19 mouse cellular contexts compared by ENCODE assay signal in the genomic region with DNA sequence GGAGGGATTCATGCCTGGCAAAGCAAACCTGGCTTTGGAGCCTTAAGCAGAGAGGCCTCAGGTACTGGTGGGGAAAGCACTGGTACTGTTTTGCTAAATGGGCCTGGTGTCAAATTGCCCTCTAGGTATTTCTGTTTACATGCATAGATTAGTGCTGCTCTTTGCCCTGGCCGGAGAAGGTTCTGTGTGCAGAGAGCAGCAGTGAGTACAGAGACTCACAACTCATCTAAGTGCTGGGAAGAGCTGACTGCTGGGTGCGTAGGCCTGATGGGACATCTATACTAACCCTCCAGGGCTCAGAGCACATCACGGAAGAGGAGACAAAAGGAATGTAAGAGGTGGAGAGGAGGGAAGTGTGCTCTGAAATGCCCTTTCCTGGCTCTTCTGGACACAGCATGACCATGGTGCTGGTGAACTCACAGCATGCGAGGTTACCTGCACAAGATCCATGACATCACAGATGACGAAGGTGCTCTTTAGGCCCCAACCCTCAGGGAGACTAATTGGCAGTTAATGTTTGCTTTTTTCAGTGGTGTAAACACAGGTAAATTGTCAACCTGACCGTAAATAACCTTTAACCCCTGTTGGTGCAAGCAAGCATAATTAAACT. TPM values are rescaled to one million over a fixed set of nuclear protein-coding genes. Genes with fewer than 3 reads are reported as not detected.
DNase-seq lines count a peak whose midpoint lies in the region; ATAC-seq and TF ChIP-seq lines count a peak whose summit lies in the region.
"Had no signal": no experiment of that assay in that cellular context is flagged by ENCODE, and none has a peak within 500 bp of the region (broad histone marks: within the 10 kb centered on the region; RNA-seq: fewer than 3 reads in every experiment).

No protein-coding gene starts in this region.

- no peak for TF ChIP-seq CTCF in liver, embryonic 14.5 days (IDR thresholded peaks at IDR 0.05; ENCODE audit: low read depth)

- 0 out of 2 replicates have a peak, but pooled peaks have one; percentile 33 for ATAC-seq in liver, embryonic 12.5 days
- ATAC-seq in kidney, embryonic 16.5 days (ENCODE audit: low FRiP score, low TSS enrichment), result peak; percentile 69
- peak; percentile 31; the same call in 1 of the 2 replicates for ATAC-seq in liver, embryonic 14.5 days (ENCODE audit: insufficient read depth)
- no peak for ATAC-seq in hindbrain, embryonic 12.5 days (ENCODE audit: low FRiP score)
- ATAC-seq: forebrain, embryonic 15.5 days; intestine, embryonic 15.5 days had no signal

- no peak overlapping the region for H3K27ac ChIP-seq in liver, embryonic 12.5 days
- H3K27ac ChIP-seq in kidney, embryonic 16.5 days (ENCODE audit: low read length), result peak overlapping the region; percentile 43; the same call in 1 of the 2 replicates
- no peak overlapping the region for H3K27ac ChIP-seq in liver, embryonic 14.5 days
- H3K27ac ChIP-seq in hindbrain, embryonic 12.5 days, result no peak overlapping the region
- H3K27ac ChIP-seq: embryonic facial prominence, embryonic 13.5 days; forebrain, embryonic 15.5 days; hindbrain, embryonic 15.5 days; intestine, embryonic 15.5 days; left cerebral cortex, adult 2 months had no signal

- 69% methylated on average over 6 of the region's 6 CpGs for WGBS in liver, embryonic 12.5 days (ENCODE audit: insufficient replicate concordance)
- WGBS in kidney, embryonic 16.5 days, result 61% methylated on average over 6 of the region's 6 CpGs
- 68% methylated on average over 6 of the region's 6 CpGs for WGBS in liver, embryonic 14.5 days (ENCODE audit: insufficient replicate concordance)
- 79% methylated on average over 6 of the region's 6 CpGs for WGBS in hindbrain, embryonic 12.5 days

- no peak overlapping the region for H3K9ac ChIP-seq in liver, embryonic 12.5 days
- no peak overlapping the region for H3K9ac ChIP-seq in kidney, embryonic 16.5 days (replicated peaks; ENCODE audit: low read length)
- no peak overlapping the region for H3K9ac ChIP-seq in liver, embryonic 14.5 days (replicated peaks)
- no peak overlapping the region for H3K9ac ChIP-seq in hindbrain, embryonic 12.5 days
- H3K9ac ChIP-seq: embryonic facial prominence, embryonic 13.5 days; forebrain, embryonic 15.5 days; heart, embryonic 12.5 days; hindbrain, embryonic 15.5 days; intestine, embryonic 15.5 days had no signal

- H3K36me3 ChIP-seq in liver, embryonic 12.5 days, result no peaks in the 10 kb centered on the region
- no peaks in the 10 kb centered on the region for H3K36me3 ChIP-seq in kidney, embryonic 16.5 days (ENCODE audit: insufficient read depth, low read length)
- no peaks in the 10 kb centered on the region for H3K36me3 ChIP-seq in liver, embryonic 14.5 days (replicated peaks; ENCODE audit: control insufficient read depth, insufficient read depth, low read depth)
- H3K36me3 ChIP-seq in hindbrain, embryonic 12.5 days, result no peaks in the 10 kb centered on the region
- H3K36me3 ChIP-seq: embryonic facial prominence, embryonic 13.5 days; forebrain, embryonic 15.5 days; heart, embryonic 12.5 days; hindbrain, embryonic 15.5 days; intestine, embryonic 15.5 days had no signal

- no peaks in the 10 kb centered on the region for H3K9me3 ChIP-seq in liver, embryonic 12.5 days (replicated peaks)
- H3K9me3 ChIP-seq in kidney, embryonic 16.5 days (ENCODE audit: low read length), result no peaks in the 10 kb centered on the region
- H3K9me3 ChIP-seq in liver, embryonic 14.5 days (ENCODE audit: control insufficient read depth, low read length), result no peaks in the 10 kb centered on the region
- H3K9me3 ChIP-seq in hindbrain, embryonic 12.5 days (replicated peaks), result no peaks in the 10 kb centered on the region
- H3K9me3 ChIP-seq: embryonic facial prominence, embryonic 13.5 days; forebrain, embryonic 15.5 days; heart, embryonic 12.5 days; hindbrain, embryonic 15.5 days; intestine, embryonic 15.5 days had no signal

- H3K4me1 ChIP-seq in liver, embryonic 12.5 days, result peaks cover 50% of the 10 kb centered on the region
- H3K4me1 ChIP-seq in kidney, embryonic 16.5 days (ENCODE audit: insufficient read depth, low read length), result peaks cover 14% of the 10 kb centered on the region; the same call in 1 of the 2 replicates
- peaks cover 8 to 12% of the 10 kb centered on the region in 2 experiments for H3K4me1 ChIP-seq in liver, embryonic 14.5 days (replicated peaks; ENCODE audit: control insufficient read depth in 2 of 2, insufficient read depth in 2 of 2, low read length in 1 of 2)
- H3K4me1 ChIP-seq in hindbrain, embryonic 12.5 days, result peaks cover 12% of the 10 kb centered on the region
- H3K4me1 ChIP-seq: forebrain, embryonic 15.5 days had no signal

- no peak for DNase-seq in liver
- no peak for DNase-seq in liver, embryonic 14.5 days (ENCODE audit: low read depth in 3 of 3, low spot score in 3 of 3)
- DNase-seq in cerebellum, adult 11-12 months, result no peak
- no peak for DNase-seq in thymus, postnatal 10 days (ENCODE audit: low spot score in 2 of 2)
- DNase-seq: adrenal gland, postnatal 10 days; cerebellum, postnatal 10 days; heart, postnatal 14 days; left cerebral cortex, postnatal 4 days; lung, adult 18-20 months; right cerebral cortex, postnatal 25 days had no signal

- no peak for TF ChIP-seq EP300 in liver, embryonic 14.5 days (IDR thresholded peaks at IDR 0.05; ENCODE audit: low read depth)

- no peaks in the 10 kb centered on the region for H3K27me3 ChIP-seq in liver, embryonic 12.5 days (replicated peaks)
- H3K27me3 ChIP-seq in kidney, embryonic 16.5 days (ENCODE audit: insufficient read depth, low read length), result no peaks in the 10 kb centered on the region
- no peaks in the 10 kb centered on the region for H3K27me3 ChIP-seq in liver, embryonic 14.5 days (ENCODE audit: control insufficient read depth, insufficient read depth, low read length)
- H3K27me3 ChIP-seq in hindbrain, embryonic 12.5 days, result no peaks in the 10 kb centered on the region
- H3K27me3 ChIP-seq: embryonic facial prominence, embryonic 13.5 days; forebrain, embryonic 15.5 days; heart, embryonic 12.5 days; hindbrain, embryonic 15.5 days; intestine, embryonic 15.5 days had no signal

- no peak overlapping the region for H3K4me3 ChIP-seq in liver, embryonic 12.5 days
- H3K4me3 ChIP-seq in kidney, embryonic 16.5 days (ENCODE audit: low read length), result no peak overlapping the region
- H3K4me3 ChIP-seq in liver, embryonic 14.5 days (ENCODE audit: insufficient read depth in 1 of 2, low read depth in 2 of 2, low read length in 2 of 2), result no peak overlapping the region
- no peak overlapping the region for H3K4me3 ChIP-seq in hindbrain, embryonic 12.5 days
- H3K4me3 ChIP-seq: embryonic facial prominence, embryonic 13.5 days; forebrain, embryonic 15.5 days; heart, embryonic 12.5 days; hindbrain, embryonic 15.5 days; intestine, embryonic 15.5 days; left cerebral cortex, adult 2 months had no signal

- H3K4me2 ChIP-seq in liver, embryonic 12.5 days, result no peak overlapping the region
- H3K4me2 ChIP-seq in kidney, embryonic 16.5 days (replicated peaks; ENCODE audit: low read depth, low read length), result no peak overlapping the region
- H3K4me2 ChIP-seq in liver, embryonic 14.5 days (ENCODE audit: low read depth), result no peak overlapping the region
- no peak overlapping the region for H3K4me2 ChIP-seq in hindbrain, embryonic 12.5 days (replicated peaks)
- H3K4me2 ChIP-seq: embryonic facial prominence, embryonic 13.5 days; forebrain, embryonic 15.5 days; heart, embryonic 12.5 days; hindbrain, embryonic 15.5 days; intestine, embryonic 15.5 days had no signal

RNA-seq across cellular contexts. Expression of gene Otud4, which starts 23.6 kb away (rescaled TPM):
- polyA plus RNA-seq in liver, embryonic 12.5 days (2016; fragmentation: Nextera tagmentation; extraction: Ambion mirVana), result 17.2 and 17.7 TPM in 2 replicates
- polyA plus RNA-seq in kidney, embryonic 16.5 days (2015; fragmentation: Nextera tagmentation; extraction: Ambion mirVana), result 14.1 and 15.7 TPM in 2 replicates
- polyA plus RNA-seq in liver, embryonic 14.5 days (2012; rRNA removed), result 8.7 and 10.3 TPM in 2 replicates
- 8.6 and 10.9 TPM in 2 replicates for polyA plus RNA-seq in liver, embryonic 14.5 days (2014; fragmentation: Nextera tagmentation; extraction: Ambion mirVana)
- 18.4 and 19.3 TPM in 2 replicates for polyA plus RNA-seq in hindbrain, embryonic 12.5 days (2016; fragmentation: Nextera tagmentation; extraction: Ambion mirVana)
